Mouse (Mus musculus) ES-Bruce4 (cell line): ENCODE results near the gene Atp5h.

Experiments used
- CTCF ChIP-seq: IDR thresholded peaks from one replicate; pipeline ENCODE4 v1.8.1; 2011; ENCODE audit warnings: low read depth, low read length
- POLR2A ChIP-seq: IDR thresholded peaks from one replicate; pipeline ENCODE4 v1.8.1; 2011; ENCODE audit warnings: low read length; ENCODE audit not compliant: insufficient read depth

- no peak for TF ChIP-seq CTCF
- TF ChIP-seq POLR2A = no peak
Observed at GRCm38 (mm10) chr11:115403338-115404124, 16.2 kb downstream of the Atp5h start, which contains the start of gene Mrpl58.
